Mouse (Mus musculus) myocyte (in vitro differentiated cells): ENCODE measurements at regions not wholly inside any gene's neighbourhood (a gene's known extent, or its start where the extent isn't known, plus 50 kb on each side); places are given as distances from the start of the nearest gene placed in this dataset.

Source experiments
- H3K27me3 ChIP-seq: one replicate; pipeline ENCODE4 v1.6.1; 2011; ENCODE audit not compliant: control insufficient read depth, insufficient read depth, insufficient read length
- H3K36me3 ChIP-seq: one replicate; pipeline ENCODE4 v1.6.1; 2011; ENCODE audit not compliant: control insufficient read depth, insufficient read depth
- H3K4me2 ChIP-seq: one replicate; pipeline ENCODE4 v1.6.1; 2011; ENCODE audit warnings: low read depth, control low read depth
- H3K4me3 ChIP-seq: one replicate; pipeline ENCODE4 v1.5.1; 2011; ENCODE audit warnings: mild to moderate bottlenecking, control low read depth, moderate library complexity
- H3K79me2 ChIP-seq: one replicate; pipeline ENCODE4 v1.6.1; 2011; ENCODE audit not compliant: control insufficient read depth, insufficient read depth
- H3ac ChIP-seq: one replicate; pipeline ENCODE4 v1.6.1; 2011; ENCODE audit not compliant: control insufficient read depth, insufficient read length
- CEBPB ChIP-seq: IDR thresholded peaks from 2 replicates; pipeline ENCODE4 v1.6.1; 2011; ENCODE audit warnings: mild to moderate bottlenecking, moderate library complexity; ENCODE audit not compliant: poor library complexity, insufficient read depth, severe bottlenecking
- E2F4 ChIP-seq: IDR thresholded peaks from one replicate; pipeline ENCODE4 v1.6.1; 2011; ENCODE audit warnings: mild to moderate bottlenecking, control low read depth, moderate library complexity; ENCODE audit not compliant: insufficient read depth
- MAX ChIP-seq: IDR thresholded peaks from one replicate; pipeline ENCODE4 v1.6.1; 2011; ENCODE audit warnings: low read depth, mild to moderate bottlenecking, control low read depth
- MYOD1 ChIP-seq, 3 experiments: IDR thresholded peaks; one replicate each; pipeline ENCODE4 v1.6.1; 2011; ENCODE audit warnings: control low read depth in 2 of 3, low read depth in 2 of 3, mild to moderate bottlenecking in 2 of 3, moderate library complexity in 1 of 3; ENCODE audit not compliant: insufficient read length in 2 of 3, control insufficient read depth in 1 of 3
- MYOG ChIP-seq, 3 experiments: IDR thresholded peaks; one replicate each; pipeline ENCODE4 v1.6.1; 2011; ENCODE audit warnings: control low read depth in 2 of 3, low read depth in 2 of 3, mild to moderate bottlenecking in 2 of 3; ENCODE audit not compliant: insufficient read length in 2 of 3, control insufficient read depth in 1 of 3, insufficient read depth in 1 of 3
- POLR2A ChIP-seq: IDR thresholded peaks from one replicate; pipeline ENCODE4 v1.6.1; 2011; ENCODE audit warnings: low read depth, mild to moderate bottlenecking, control low read depth, moderate library complexity; ENCODE audit not compliant: insufficient read length
- POLR2AphosphoS2 ChIP-seq: IDR thresholded peaks from one replicate; pipeline ENCODE4 v1.6.1; 2011; ENCODE audit warnings: low read depth, control low read depth; ENCODE audit not compliant: insufficient read length
- REST ChIP-seq: IDR thresholded peaks from one replicate; pipeline ENCODE4 v1.6.1; 2011; ENCODE audit warnings: mild to moderate bottlenecking, control low read depth, moderate library complexity; ENCODE audit not compliant: insufficient read depth, insufficient read length
- SRF ChIP-seq: IDR thresholded peaks from one replicate; pipeline ENCODE4 v1.6.1; 2011; ENCODE audit warnings: low read depth; ENCODE audit not compliant: control insufficient read depth, insufficient read length
- TCF12 ChIP-seq: IDR thresholded peaks from one replicate; pipeline ENCODE4 v1.6.1; 2011; ENCODE audit warnings: mild to moderate bottlenecking, control low read depth; ENCODE audit not compliant: poor library complexity, insufficient read depth, severe bottlenecking
- TCF3 ChIP-seq: IDR thresholded peaks from one replicate; pipeline ENCODE4 v1.6.1; 2011; ENCODE audit warnings: low read depth, control low read depth; ENCODE audit not compliant: insufficient read length
- USF1 ChIP-seq: IDR thresholded peaks from one replicate; pipeline ENCODE4 v1.6.1; 2011; ENCODE audit warnings: low read depth, mild to moderate bottlenecking, control low read depth, moderate library complexity

DNA sequence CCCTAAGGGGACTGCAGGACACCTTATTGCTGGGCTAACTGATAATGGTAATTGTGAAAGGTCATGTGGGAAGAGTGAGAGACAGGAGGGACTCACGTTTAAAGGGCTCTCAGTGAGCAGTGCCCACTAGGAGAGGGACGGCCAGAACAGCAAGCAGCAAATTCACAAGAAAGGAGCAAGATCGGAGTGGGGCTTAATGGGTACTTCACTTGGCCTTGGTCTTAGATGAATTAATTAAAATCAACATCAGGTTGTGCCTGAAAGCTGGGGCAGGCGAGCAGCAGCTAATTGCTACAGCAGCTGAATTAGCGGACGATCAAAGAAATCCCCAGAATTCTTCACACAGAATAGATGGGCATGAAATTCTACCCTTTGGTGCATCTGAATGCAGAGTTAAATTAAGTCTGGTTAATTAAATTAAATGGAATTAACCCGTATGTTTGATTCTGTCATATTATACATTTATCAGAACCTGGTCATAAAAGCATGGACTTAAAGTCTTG lies 156.9 kb downstream of the Cdh26 start:
- Histone ChIP-seq H3K4me2 (no peak overlapping the region), H3K36me3 (no peaks in the 10 kb centered on the region), H3ac (no peak overlapping the region), H3K4me3 (no peak overlapping the region), H3K79me2 (no peaks in the 10 kb centered on the region), H3K27me3 (no peaks in the 10 kb centered on the region)
- TF ChIP-seq SRF (no peak), USF1 (no peak), REST (no peak), MAX (no peak), TCF12 (no peak), MYOD1 (IDR thresholded peaks at IDR 0.05; ENCODE audit: control insufficient read depth in 1 of 3, insufficient read length in 2 of 3, low read depth in 2 of 3) (no peak), POLR2AphosphoS2 (no peak), POLR2A (no peak), CEBPB (no peak), TCF3 (no peak), MYOG (IDR thresholded peaks at IDR 0.05; ENCODE audit: control insufficient read depth in 1 of 3, insufficient read depth in 1 of 3, insufficient read length in 2 of 3, low read depth in 2 of 3) (no peak), E2F4 (no peak)

- Histone ChIP-seq H3K79me2 (no peaks in the 10 kb centered on the region), H3K36me3 (no peaks in the 10 kb centered on the region), H3ac (no peak overlapping the region), H3K27me3 (no peaks in the 10 kb centered on the region), H3K4me3 (no peak overlapping the region), H3K4me2 (no peak overlapping the region)
- TF ChIP-seq USF1, result no peak
- TF ChIP-seq POLR2AphosphoS2, result no peak
- no peak for TF ChIP-seq POLR2A
- no peak for TF ChIP-seq TCF12
- no peak for TF ChIP-seq TCF3
- TF ChIP-seq MAX, result no peak
- TF ChIP-seq CEBPB, result no peak
- no peak for TF ChIP-seq E2F4
- TF ChIP-seq REST, result no peak
- no peak for TF ChIP-seq SRF
- TF ChIP-seq MYOD1 (IDR thresholded peaks at IDR 0.05; ENCODE audit: control insufficient read depth in 1 of 3, insufficient read length in 2 of 3, low read depth in 2 of 3), result no peak
- no peak for TF ChIP-seq MYOG (IDR thresholded peaks at IDR 0.05; ENCODE audit: control insufficient read depth in 1 of 3, insufficient read depth in 1 of 3, insufficient read length in 2 of 3, low read depth in 2 of 3)
These were observed 163.4 kb downstream of the Cdh26 start for GRCm38 (mm10) chr2:178593743-178594142.

- H3K36me3 ChIP-seq, result no peaks in the 10 kb centered on the region
- no peak overlapping the region for H3K4me2 ChIP-seq
- H3K27me3 ChIP-seq, result no peaks in the 10 kb centered on the region
- H3ac ChIP-seq, result no peak overlapping the region
- TF ChIP-seq TCF12 (no peak), SRF (no peak), USF1 (no peak), POLR2AphosphoS2 (no peak), E2F4 (no peak), POLR2A (no peak), MYOG (IDR thresholded peaks at IDR 0.05; ENCODE audit: control insufficient read depth in 1 of 3, insufficient read depth in 1 of 3, insufficient read length in 2 of 3, low read depth in 2 of 3) (no peak), TCF3 (no peak), REST (no peak), CEBPB (no peak), MYOD1 (IDR thresholded peaks at IDR 0.05; ENCODE audit: control insufficient read depth in 1 of 3, insufficient read length in 2 of 3, low read depth in 2 of 3) (no peak), MAX (no peak)
- H3K4me3 ChIP-seq, result no peak overlapping the region
- H3K79me2 ChIP-seq, result no peaks in the 10 kb centered on the region
These were observed 163.8 kb downstream of the Cdh26 start for GRCm38 (mm10) chr2:178594177-178594576.

- Histone ChIP-seq H3K27me3 (no peaks in the 10 kb centered on the region), H3K4me2 (no peak overlapping the region), H3ac (no peak overlapping the region), H3K79me2 (no peaks in the 10 kb centered on the region), H3K4me3 (no peak overlapping the region), H3K36me3 (no peaks in the 10 kb centered on the region)
- TF ChIP-seq MAX, result no peak
- TF ChIP-seq CEBPB, result no peak
- TF ChIP-seq TCF12, result no peak
- TF ChIP-seq POLR2A, result no peak
These were observed 166.2 kb downstream of the Cdh26 start for GRCm38 (mm10) chr2:178596312-178597083.
